Mouse (Mus musculus) limb, embryonic 14.5 days (tissue): ENCODE results near the gene Lars2. TPM values are rescaled to one million over a fixed set of nuclear protein-coding genes. Genes with fewer than 3 reads are reported as not detected.

Experiments used
- ATAC-seq: fragments of 200-750 bp; cut with Nextera tagmentation; 2 replicates; pipeline ENCODE4 v1.8.0; 2017; ENCODE audit warnings: low read depth, moderate number of reproducible peaks, moderate TSS enrichment; ENCODE audit not compliant: low FRiP score
- DNase-seq: peaks from one replicate; pipeline ENCODE4 v3.0.0-alpha.2; 2015; ENCODE audit warnings: low spot score
- H3K27ac ChIP-seq: fragments of 300-500 bp; sonication (generic); replicated peaks from 2 replicates; pipeline ENCODE4 v1.5.1; 2014; ENCODE audit warnings: low read depth, mild to moderate bottlenecking, low read length, moderate library complexity, mixed read lengths
- H3K27me3 ChIP-seq: fragments of 300-500 bp; sonication (generic); 2 replicates; pipeline ENCODE4 v1.6.1; 2014; ENCODE audit warnings: low read length, mixed read lengths; ENCODE audit not compliant: control insufficient read depth, insufficient read depth
- H3K36me3 ChIP-seq: fragments of 300-500 bp; sonication (generic); 2 replicates; pipeline ENCODE4 v1.6.1; 2014; ENCODE audit warnings: mild to moderate bottlenecking, low read length, moderate library complexity, mixed read lengths; ENCODE audit not compliant: control insufficient read depth, insufficient read depth
- H3K4me1 ChIP-seq: fragments of 300-500 bp; sonication (generic); 2 replicates; pipeline ENCODE4 v1.6.1; 2014; ENCODE audit warnings: antibody characterized with exemption, low read length, mixed read lengths; ENCODE audit not compliant: control insufficient read depth, insufficient read depth
- H3K4me2 ChIP-seq: fragments of 300-500 bp; sonication (generic); replicated peaks from 2 replicates; pipeline ENCODE4 v1.6.1; 2014; ENCODE audit warnings: low read depth, mild to moderate bottlenecking, low read length, moderate library complexity; ENCODE audit not compliant: severe bottlenecking
- H3K4me3 ChIP-seq: fragments of 300-500 bp; sonication (generic); replicated peaks from 2 replicates; pipeline ENCODE4 v1.5.1; 2014; ENCODE audit warnings: low read length
- H3K9ac ChIP-seq: fragments of 300-500 bp; sonication (generic); 2 replicates; pipeline ENCODE4 v1.6.1; 2014; ENCODE audit warnings: mild to moderate bottlenecking, low read depth, low read length, moderate library complexity; ENCODE audit not compliant: severe bottlenecking
- H3K9me3 ChIP-seq: fragments of 300-500 bp; sonication (generic); 2 replicates; pipeline ENCODE4 v1.6.1; 2016; ENCODE audit warnings: low read length; ENCODE audit not compliant: control insufficient read depth
- POLR2A ChIP-seq: fragments of 200-500 bp; IDR thresholded peaks from 2 replicates; pipeline ENCODE4 v1.8.0; 2012; ENCODE audit warnings: inconsistent platforms, mild to moderate bottlenecking, moderate library complexity, borderline replicate concordance; ENCODE audit not compliant: insufficient read depth, insufficient read length; ENCODE audit errors: extremely low read depth
- WGBS: fragments of 180-500 bp; shearing (Covaris S2); extraction: QIAGEN DNeasy Blood & Tissue Kit; methylation state at CpG from one replicate; pipeline ENCODE4 v1.1.7; 2014; 5-methylcytosine and 5-hydroxymethylcytosine counted together
- polyA plus RNA-seq, 2 experiments: library from polyadenylated mRNA; depleted of rRNA in 1 of 2; stranded (reverse) in 1 of 2; unstranded in 1 of 2; fragments of >200 nt; fragmentation: Nextera tagmentation in 1 of 2; extraction: Ambion mirVana in 1 of 2; gene quantifications; 2 replicates each; pipeline versions ENCODE4 v1.2.1 to v1.2.3; 2012 to 2014

The Lars2 gene
- polyA plus RNA-seq, 2 experiments = 678 to 1,593 TPM

DNA sequence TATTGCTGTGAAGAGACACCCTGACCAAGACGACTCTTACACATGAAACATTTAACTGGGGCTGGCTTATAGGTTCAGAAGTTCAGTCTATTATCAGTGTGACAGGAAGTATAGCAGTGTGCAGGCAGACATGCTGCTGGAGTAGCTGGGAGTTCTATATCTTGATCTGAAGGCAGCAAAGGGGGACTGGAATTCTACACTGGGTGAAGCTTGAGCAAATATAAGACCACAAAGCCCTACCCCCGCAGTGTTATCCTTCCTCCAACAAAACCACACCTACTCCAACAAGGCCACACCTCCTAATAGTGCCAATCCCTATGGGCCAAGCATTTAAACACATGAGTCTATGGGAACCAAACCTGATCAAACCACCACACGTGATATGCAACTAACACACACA is 85.0 kb downstream of the Lars2 start:
- peaks cover 23% of the 10 kb centered on the region for H3K36me3 ChIP-seq
- no peak for DNase-seq
- H3K9ac ChIP-seq = no peak overlapping the region
- H3K9me3 ChIP-seq = no peaks in the 10 kb centered on the region
- TF ChIP-seq POLR2A = no peak
- no peak overlapping the region for H3K4me2 ChIP-seq
- H3K4me1 ChIP-seq = no peaks in the 10 kb centered on the region
- no peak overlapping the region for H3K4me3 ChIP-seq
- 66% methylated on average over 3 of the region's 3 CpGs for WGBS
- no peak overlapping the region for H3K27ac ChIP-seq
- no peaks in the 10 kb centered on the region for H3K27me3 ChIP-seq
- no peak for ATAC-seq

DNA sequence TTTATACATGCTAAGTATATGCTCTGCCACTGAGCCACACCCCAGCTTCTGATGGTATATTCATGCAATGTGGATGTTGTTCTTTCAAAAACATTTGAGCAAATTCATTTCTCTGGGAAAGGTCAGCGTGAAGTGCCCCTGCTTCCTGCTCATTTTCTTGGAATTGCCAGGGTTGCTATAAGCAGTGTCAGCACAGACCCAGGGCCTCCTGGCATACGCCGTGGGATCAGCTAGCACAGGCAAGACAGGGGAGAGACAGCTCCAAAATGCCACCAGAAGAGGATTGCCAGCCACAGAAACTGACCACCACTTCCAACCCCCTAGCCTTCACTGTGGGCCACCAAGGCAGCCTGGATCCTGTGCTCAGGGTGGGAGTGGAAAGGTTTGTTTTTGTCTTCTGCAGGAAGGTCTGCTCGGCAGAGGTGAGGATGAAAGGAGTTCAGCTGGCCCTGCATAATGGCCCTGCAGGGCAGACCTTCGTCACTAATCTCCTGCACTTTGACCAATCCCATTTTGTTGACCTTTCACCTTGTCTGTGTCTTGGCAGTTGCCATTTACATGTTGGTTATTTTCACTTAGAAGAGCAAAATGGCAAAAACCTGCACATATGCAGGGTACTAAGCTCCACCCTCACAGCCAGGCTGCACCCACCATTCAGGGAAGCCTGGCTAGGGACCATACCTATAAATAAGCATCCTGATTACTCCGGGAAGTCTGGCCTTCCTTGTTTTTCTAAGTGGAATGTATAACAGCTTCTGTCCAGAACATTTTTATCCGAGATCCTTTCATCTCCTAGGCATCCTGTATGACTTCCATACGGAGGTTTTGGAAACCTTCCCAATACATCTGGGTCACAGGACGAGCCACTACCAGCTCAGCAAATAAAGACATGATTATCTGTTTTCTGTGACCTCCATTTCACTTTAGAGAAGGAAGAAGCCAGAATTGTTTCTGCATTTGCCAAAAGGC is 90.2 kb downstream of the Lars2 start:
- ATAC-seq (no peak), DNase-seq (peak; percentile 44)
- no peaks in the 10 kb centered on the region for H3K27me3 ChIP-seq
- H3K4me1 ChIP-seq = no peaks in the 10 kb centered on the region; the same call in 1 of the 2 replicates
- no peaks in the 10 kb centered on the region for H3K9me3 ChIP-seq
- no peak overlapping the region for H3K4me2 ChIP-seq
- TF ChIP-seq POLR2A = no peak
- no peak overlapping the region for H3K4me3 ChIP-seq
- H3K36me3 ChIP-seq = peaks cover 30% of the 10 kb centered on the region
- no peak overlapping the region; the same call in 1 of the 2 replicates for H3K27ac ChIP-seq
- WGBS = 56% methylated on average over 9 of the region's 9 CpGs
- H3K9ac ChIP-seq = no peak overlapping the region

DNA sequence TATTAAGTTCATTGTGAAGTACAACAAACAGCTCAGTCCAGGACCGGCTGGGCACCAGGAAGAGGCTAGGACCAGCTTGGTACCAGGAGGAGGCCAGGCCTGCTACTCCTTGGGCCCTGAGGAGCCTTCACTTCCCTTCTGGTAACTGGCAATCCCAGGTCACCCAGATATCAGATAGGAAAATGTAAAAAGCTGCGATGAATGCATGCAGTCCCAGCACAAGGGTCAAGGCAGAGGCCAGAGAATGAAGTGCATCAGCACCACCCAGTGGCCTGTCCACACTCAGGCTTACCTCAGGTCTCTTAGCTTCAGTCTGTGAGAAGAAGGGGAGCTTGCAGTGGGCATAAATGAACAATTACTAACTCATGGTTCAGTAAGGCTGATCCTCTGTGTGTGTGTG is 90.9 kb downstream of the Lars2 start:
- no peaks in the 10 kb centered on the region; the same call in 1 of the 2 replicates for H3K4me1 ChIP-seq
- no peak for TF ChIP-seq POLR2A
- no peak overlapping the region for H3K9ac ChIP-seq
- 48% methylated on average over 2 of the region's 2 CpGs for WGBS
- no peaks in the 10 kb centered on the region for H3K27me3 ChIP-seq
- peaks cover 33% of the 10 kb centered on the region for H3K36me3 ChIP-seq
- DNase-seq = no peak
- no peak for ATAC-seq
- H3K27ac ChIP-seq = no peak overlapping the region; the same call in 1 of the 2 replicates
- H3K4me2 ChIP-seq = no peak overlapping the region
- H3K9me3 ChIP-seq = no peaks in the 10 kb centered on the region
- H3K4me3 ChIP-seq = no peak overlapping the region

DNA sequence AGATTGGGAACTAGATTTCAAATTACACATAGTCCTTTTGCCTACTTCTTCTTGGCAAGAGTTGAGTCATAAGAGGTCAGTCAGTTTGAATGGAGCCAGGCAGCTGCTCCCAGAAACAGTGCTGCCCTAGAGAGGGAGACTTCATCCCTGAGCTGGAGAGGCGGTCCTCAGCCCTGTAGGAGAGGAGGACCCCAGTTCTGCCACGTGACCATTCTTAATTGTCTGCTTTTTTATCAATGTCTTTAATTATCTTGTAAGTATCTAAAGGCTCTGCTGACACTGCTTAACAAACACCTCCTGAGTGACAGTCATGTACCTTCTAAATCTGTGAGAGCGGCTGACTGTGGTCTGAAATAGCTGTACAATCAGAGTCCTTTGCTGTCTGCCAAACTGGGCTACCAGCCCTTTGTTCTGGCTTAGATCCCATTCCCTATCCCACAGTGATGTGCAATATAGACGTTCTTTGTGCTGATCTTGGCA is 100.5 kb downstream of the Lars2 start:
- 70% methylated on average over 4 of the region's 4 CpGs for WGBS
- no peak overlapping the region for H3K27ac ChIP-seq
- no peaks in the 10 kb centered on the region for H3K27me3 ChIP-seq
- no peak overlapping the region for H3K4me2 ChIP-seq
- DNase-seq (no peak), ATAC-seq (no peak)
- H3K36me3 ChIP-seq = 0 out of 2 replicates have a peak, but pooled peaks cover 8% of the 10 kb centered on the region
- no peak overlapping the region for H3K9ac ChIP-seq
- no peaks in the 10 kb centered on the region for H3K4me1 ChIP-seq
- H3K9me3 ChIP-seq = no peaks in the 10 kb centered on the region
- TF ChIP-seq POLR2A = no peak
- no peak overlapping the region for H3K4me3 ChIP-seq

DNA sequence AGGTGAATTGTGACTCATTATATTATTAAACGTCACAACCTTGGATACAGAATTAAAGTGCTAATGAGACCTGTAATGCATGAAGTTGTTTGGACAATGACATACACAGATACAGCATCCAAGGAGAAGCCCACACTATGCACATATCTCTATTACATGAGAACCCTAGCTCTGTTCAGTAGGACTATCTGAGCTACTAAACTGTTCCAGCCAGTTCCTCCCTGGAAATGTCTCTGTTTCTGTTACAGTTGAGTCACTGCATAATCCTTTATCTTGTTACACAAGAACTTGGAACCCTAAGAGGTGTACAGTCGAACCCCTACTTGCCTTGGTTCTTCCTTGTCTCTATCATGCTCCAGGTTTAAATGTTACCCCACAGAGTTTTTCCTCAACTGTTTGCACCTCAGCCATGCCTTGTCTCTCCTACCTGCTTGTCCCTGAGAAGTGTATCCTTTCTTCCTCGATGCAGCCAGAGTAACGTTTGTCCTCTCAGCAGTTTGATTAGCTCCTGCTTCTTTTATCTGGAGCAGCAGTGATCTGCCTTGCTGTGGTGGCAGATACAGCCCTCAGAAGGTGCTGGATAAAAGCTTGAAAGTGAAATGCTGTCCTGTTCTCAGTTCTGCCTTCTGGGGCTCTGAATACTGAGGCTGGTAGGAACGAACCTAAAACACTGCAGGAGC is 101.8 kb downstream of the Lars2 start:
- no peak overlapping the region for H3K4me2 ChIP-seq
- H3K4me3 ChIP-seq = no peak overlapping the region
- no peak for ATAC-seq
- no peaks in the 10 kb centered on the region for H3K4me1 ChIP-seq
- WGBS = 58% methylated on average over 5 of the region's 5 CpGs
- H3K27ac ChIP-seq = no peak overlapping the region
- no peaks in the 10 kb centered on the region for H3K9me3 ChIP-seq
- DNase-seq = no peak
- no peaks in the 10 kb centered on the region for H3K36me3 ChIP-seq
- no peak overlapping the region for H3K9ac ChIP-seq
- TF ChIP-seq POLR2A = no peak
- no peaks in the 10 kb centered on the region for H3K27me3 ChIP-seq
